Mouse (Mus musculus): ENCODE results near the gene Ephx1. TPM values are rescaled to one million over a fixed set of nuclear protein-coding genes. Genes with fewer than 3 reads are reported as not detected.

The Ephx1 gene
- polyA plus RNA-seq (2014; fragmentation: Nextera tagmentation; extraction: Ambion mirVana): 1.6 and 2.7 TPM in 2 replicates

- H3K4me2 ChIP-seq (ENCODE audit: low read depth): no peak within 1 kb of the TSS
- H3K36me3 ChIP-seq (ENCODE audit: control insufficient read depth, insufficient read depth, low read length): no peaks in the 10 kb centered on the region
- H3K27ac ChIP-seq (ENCODE audit: low read depth, low read length): no peak within 1 kb of the TSS
- no peaks in the 10 kb centered on the region for H3K9me3 ChIP-seq (ENCODE audit: control insufficient read depth, low read length)
- 57% methylated on average over 5 of the region's 5 CpGs for whole genome bisulfite sequencing
- ATAC-seq (ENCODE audit: insufficient read depth, low FRiP score, low TSS enrichment) (no peak), DNase-seq (ENCODE audit: low spot score) (no peak)
- no peak within 1 kb of the TSS for H3K4me3 ChIP-seq (ENCODE audit: low read depth, low read length)
- H3K27me3 ChIP-seq (ENCODE audit: control insufficient read depth, insufficient read depth, low read length): no peaks in the 10 kb centered on the region
- no peak within 1 kb of the TSS for H3K9ac ChIP-seq (ENCODE audit: low read length)
- peaks cover 4% of the 10 kb centered on the region; the same call in 1 of the 2 replicates for H3K4me1 ChIP-seq (ENCODE audit: control insufficient read depth, insufficient read depth, low read length)
These were observed at the start of gene Ephx1 for GRCm38 (mm10) chr1:181020756-181021487. TSS of gene Ephx1 (minus strand) at chr1:181020904.

- no peak overlapping the region for H3K4me2 ChIP-seq (ENCODE audit: low read depth)
- DNase-seq (ENCODE audit: low spot score) (no peak), ATAC-seq (ENCODE audit: insufficient read depth, low FRiP score, low TSS enrichment) (no peak)
- no peak overlapping the region for H3K27ac ChIP-seq (ENCODE audit: low read depth, low read length)
- no peaks in the 10 kb centered on the region for H3K27me3 ChIP-seq (ENCODE audit: control insufficient read depth, insufficient read depth, low read length)
- H3K4me3 ChIP-seq (ENCODE audit: low read depth, low read length): no peak overlapping the region
- WGBS: 70% methylated on average over 11 of the region's 11 CpGs
- no peaks in the 10 kb centered on the region for H3K36me3 ChIP-seq (ENCODE audit: control insufficient read depth, insufficient read depth, low read length)
- H3K9ac ChIP-seq (ENCODE audit: low read length): no peak overlapping the region
- H3K4me1 ChIP-seq (ENCODE audit: control insufficient read depth, insufficient read depth, low read length): no peaks in the 10 kb centered on the region
- no peaks in the 10 kb centered on the region for H3K9me3 ChIP-seq (ENCODE audit: control insufficient read depth, low read length)
These were observed 49.0 kb upstream of the Ephx1 start for GRCm38 (mm10) chr1:181069671-181070070.

- Histone ChIP-seq H3K9ac (ENCODE audit: low read length) (no peak overlapping the region), H3K27me3 (ENCODE audit: control insufficient read depth, insufficient read depth, low read length) (no peaks in the 10 kb centered on the region), H3K36me3 (ENCODE audit: control insufficient read depth, insufficient read depth, low read length) (no peaks in the 10 kb centered on the region), H3K4me1 (ENCODE audit: control insufficient read depth, insufficient read depth, low read length) (no peaks in the 10 kb centered on the region), H3K9me3 (ENCODE audit: control insufficient read depth, low read length) (no peaks in the 10 kb centered on the region), H3K27ac (ENCODE audit: low read depth, low read length) (no peak overlapping the region), H3K4me2 (ENCODE audit: low read depth) (no peak overlapping the region), H3K4me3 (ENCODE audit: low read depth, low read length) (no peak overlapping the region)
- ATAC-seq (ENCODE audit: insufficient read depth, low FRiP score, low TSS enrichment) (no peak), DNase-seq (ENCODE audit: low spot score) (no peak)
- WGBS: 78% methylated on average over 1 of the region's 1 CpGs
These were observed 47.6 kb upstream of the Ephx1 start for GRCm38 (mm10) chr1:181068344-181068743.

- Histone ChIP-seq H3K36me3 (ENCODE audit: control insufficient read depth, insufficient read depth, low read length) (no peaks in the 10 kb centered on the region), H3K4me2 (ENCODE audit: low read depth) (no peak overlapping the region), H3K9ac (ENCODE audit: low read length) (no peak overlapping the region), H3K4me1 (ENCODE audit: control insufficient read depth, insufficient read depth, low read length) (no peaks in the 10 kb centered on the region), H3K27ac (ENCODE audit: low read depth, low read length) (no peak overlapping the region), H3K4me3 (ENCODE audit: low read depth, low read length) (no peak overlapping the region), H3K9me3 (ENCODE audit: control insufficient read depth, low read length) (no peaks in the 10 kb centered on the region), H3K27me3 (ENCODE audit: control insufficient read depth, insufficient read depth, low read length) (no peaks in the 10 kb centered on the region)
- ATAC-seq (ENCODE audit: insufficient read depth, low FRiP score, low TSS enrichment) (no peak), DNase-seq (ENCODE audit: low spot score) (no peak)
- 85% methylated on average over 6 of the region's 6 CpGs for WGBS
These were observed 43.9 kb upstream of the Ephx1 start for GRCm38 (mm10) chr1:181064648-181065047.

- H3K9me3 ChIP-seq (ENCODE audit: control insufficient read depth, low read length): no peaks in the 10 kb centered on the region
- no peaks in the 10 kb centered on the region for H3K27me3 ChIP-seq (ENCODE audit: control insufficient read depth, insufficient read depth, low read length)
- H3K4me3 ChIP-seq (ENCODE audit: low read depth, low read length): no peak overlapping the region
- no peaks in the 10 kb centered on the region for H3K36me3 ChIP-seq (ENCODE audit: control insufficient read depth, insufficient read depth, low read length)
- no peak overlapping the region for H3K27ac ChIP-seq (ENCODE audit: low read depth, low read length)
- WGBS: 67% methylated on average over 2 of the region's 2 CpGs
- no peaks in the 10 kb centered on the region for H3K4me1 ChIP-seq (ENCODE audit: control insufficient read depth, insufficient read depth, low read length)
- no peak overlapping the region for H3K9ac ChIP-seq (ENCODE audit: low read length)
- DNase-seq (ENCODE audit: low spot score) (no peak), ATAC-seq (ENCODE audit: insufficient read depth, low FRiP score, low TSS enrichment) (no peak)
- no peak overlapping the region for H3K4me2 ChIP-seq (ENCODE audit: low read depth)
These were observed 43.3 kb upstream of the Ephx1 start for GRCm38 (mm10) chr1:181063991-181064390.

- Histone ChIP-seq H3K27me3 (ENCODE audit: control insufficient read depth, insufficient read depth, low read length) (no peaks in the 10 kb centered on the region), H3K4me3 (ENCODE audit: low read depth, low read length) (no peak overlapping the region), H3K4me1 (ENCODE audit: control insufficient read depth, insufficient read depth, low read length) (no peaks in the 10 kb centered on the region), H3K27ac (ENCODE audit: low read depth, low read length) (no peak overlapping the region), H3K4me2 (ENCODE audit: low read depth) (no peak overlapping the region), H3K9ac (ENCODE audit: low read length) (no peak overlapping the region), H3K36me3 (ENCODE audit: control insufficient read depth, insufficient read depth, low read length) (no peaks in the 10 kb centered on the region), H3K9me3 (ENCODE audit: control insufficient read depth, low read length) (no peaks in the 10 kb centered on the region)
- ATAC-seq (ENCODE audit: insufficient read depth, low FRiP score, low TSS enrichment) (no peak), DNase-seq (ENCODE audit: low spot score) (no peak)
- 64% methylated on average over 3 of the region's 3 CpGs for WGBS
These were observed 41.2 kb upstream of the Ephx1 start for GRCm38 (mm10) chr1:181061784-181062485.

- DNase-seq (ENCODE audit: low spot score) (no peak), ATAC-seq (ENCODE audit: insufficient read depth, low FRiP score, low TSS enrichment) (no peak)
- Histone ChIP-seq H3K9me3 (ENCODE audit: control insufficient read depth, low read length) (no peaks in the 10 kb centered on the region), H3K4me2 (ENCODE audit: low read depth) (no peak overlapping the region), H3K4me3 (ENCODE audit: low read depth, low read length) (no peak overlapping the region), H3K27me3 (ENCODE audit: control insufficient read depth, insufficient read depth, low read length) (no peaks in the 10 kb centered on the region), H3K9ac (ENCODE audit: low read length) (no peak overlapping the region), H3K4me1 (ENCODE audit: control insufficient read depth, insufficient read depth, low read length) (no peaks in the 10 kb centered on the region), H3K36me3 (ENCODE audit: control insufficient read depth, insufficient read depth, low read length) (no peaks in the 10 kb centered on the region), H3K27ac (ENCODE audit: low read depth, low read length) (no peak overlapping the region)
- 83% methylated on average over 4 of the region's 4 CpGs for WGBS
These were observed 32.2 kb upstream of the Ephx1 start for GRCm38 (mm10) chr1:181052898-181053297.

- no peak within 1 kb of the TSS for H3K27ac ChIP-seq (ENCODE audit: low read depth, low read length)
- no peak within 1 kb of the TSS for H3K4me3 ChIP-seq (ENCODE audit: low read depth, low read length)
- no peaks in the 10 kb centered on the region for H3K4me1 ChIP-seq (ENCODE audit: control insufficient read depth, insufficient read depth, low read length)
- DNase-seq (ENCODE audit: low spot score) (no peak), ATAC-seq (ENCODE audit: insufficient read depth, low FRiP score, low TSS enrichment) (no peak)
- H3K9ac ChIP-seq (ENCODE audit: low read length): no peak within 1 kb of the TSS
- H3K9me3 ChIP-seq (ENCODE audit: control insufficient read depth, low read length): no peaks in the 10 kb centered on the region
- no peaks in the 10 kb centered on the region for H3K27me3 ChIP-seq (ENCODE audit: control insufficient read depth, insufficient read depth, low read length)
- 90% methylated on average over 6 of the region's 6 CpGs for WGBS
- H3K4me2 ChIP-seq (ENCODE audit: low read depth): no peak within 1 kb of the TSS
- no peaks in the 10 kb centered on the region for H3K36me3 ChIP-seq (ENCODE audit: control insufficient read depth, insufficient read depth, low read length)
These were observed 30.2 kb upstream of the Ephx1 start, which contains the start of gene 9130409I23Rik for GRCm38 (mm10) chr1:181050937-181051336. TSS of gene 9130409I23Rik (plus strand) at chr1:181051237.
